Mouse (Mus musculus): ENCODE results near the gene Frmd4b. TPM values are rescaled to one million over a fixed set of nuclear protein-coding genes. Genes with fewer than 3 reads are reported as not detected.

Frmd4b gene
- polyA plus RNA-seq, 1 experiment from 2014 or later: 24.8 TPM

GRCm38 (mm10) chr6:97295416-97295815 lies 321.9 kb downstream of the Frmd4b start:
- H3K4me1 ChIP-seq: peaks cover 9% of the 10 kb centered on the region
- peaks cover 87% of the 10 kb centered on the region for H3K36me3 ChIP-seq
- H3K9me3 ChIP-seq (replicated peaks): no peaks in the 10 kb centered on the region
- no peak for DNase-seq (ENCODE audit: low spot score)
- 93% methylated on average over 9 of the region's 9 CpGs for WGBS
- no peaks in the 10 kb centered on the region for H3K27me3 ChIP-seq (ENCODE audit: low read depth, poor library complexity, severe bottlenecking)
- H3K27ac ChIP-seq (replicated peaks): no peak overlapping the region
- H3K4me3 ChIP-seq: no peak overlapping the region

GRCm38 (mm10) chr6:97293667-97294569 lies 323.4 kb downstream of the Frmd4b start:
- Histone ChIP-seq H3K27me3 (ENCODE audit: low read depth, poor library complexity, severe bottlenecking) (no peaks in the 10 kb centered on the region), H3K4me1 (peaks cover 9% of the 10 kb centered on the region), H3K4me3 (no peak overlapping the region), H3K36me3 (peaks cover 73% of the 10 kb centered on the region), H3K27ac (replicated peaks) (no peak overlapping the region), H3K9me3 (replicated peaks) (no peaks in the 10 kb centered on the region)
- 90% methylated on average over 12 of the region's 12 CpGs for WGBS
- DNase-seq (ENCODE audit: low spot score): no peak

DNA sequence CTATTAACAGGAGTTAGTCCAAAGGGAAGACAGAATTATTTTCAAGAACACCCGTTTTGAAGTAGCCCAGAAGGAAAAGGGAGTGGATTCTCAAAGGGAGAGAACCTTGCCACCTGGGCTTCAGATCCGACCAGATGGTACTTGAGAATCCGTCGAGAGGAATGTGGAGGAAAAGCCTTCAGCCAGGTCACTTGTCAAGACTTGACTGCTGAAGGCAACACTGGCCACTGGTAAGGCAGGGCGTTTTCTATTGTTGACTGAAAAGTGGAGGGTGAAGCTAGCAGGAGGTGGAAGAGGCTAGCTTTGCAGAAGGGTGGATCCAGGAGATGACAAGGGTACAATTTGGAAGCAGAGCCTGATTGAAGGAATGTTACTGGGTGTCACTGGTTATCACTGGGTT lies 324.4 kb downstream of the Frmd4b start:
- Histone ChIP-seq H3K27ac (replicated peaks) (no peak overlapping the region), H3K36me3 (peaks cover 74% of the 10 kb centered on the region), H3K4me3 (no peak overlapping the region), H3K4me1 (peaks cover 9% of the 10 kb centered on the region), H3K9me3 (replicated peaks) (no peaks in the 10 kb centered on the region), H3K27me3 (ENCODE audit: low read depth, poor library complexity, severe bottlenecking) (no peaks in the 10 kb centered on the region)
- no peak for DNase-seq (ENCODE audit: low spot score)
- 87% methylated on average over 5 of the region's 5 CpGs for WGBS

- no peak for DNase-seq (ENCODE audit: low spot score)
- Histone ChIP-seq H3K27me3 (ENCODE audit: low read depth, poor library complexity, severe bottlenecking) (no peaks in the 10 kb centered on the region), H3K4me3 (no peak overlapping the region), H3K27ac (replicated peaks) (no peak overlapping the region), H3K36me3 (peaks cover 74% of the 10 kb centered on the region), H3K9me3 (replicated peaks) (no peaks in the 10 kb centered on the region), H3K4me1 (peaks cover 9% of the 10 kb centered on the region)
- 93% methylated on average over 3 of the region's 3 CpGs for WGBS
Measured at GRCm38 (mm10) chr6:97292096-97292495, 325.2 kb downstream of the Frmd4b start.

- 84% methylated on average over 21 of the region's 21 CpGs for WGBS
- Histone ChIP-seq H3K27me3 (ENCODE audit: low read depth, poor library complexity, severe bottlenecking) (no peaks in the 10 kb centered on the region), H3K4me1 (peaks cover 9% of the 10 kb centered on the region), H3K27ac (replicated peaks) (no peak overlapping the region), H3K36me3 (peaks cover 69% of the 10 kb centered on the region), H3K9me3 (replicated peaks) (no peaks in the 10 kb centered on the region), H3K4me3 (no peak overlapping the region)
- DNase-seq (ENCODE audit: low spot score): no peak
Measured at GRCm38 (mm10) chr6:97291159-97291908, 326.0 kb downstream of the Frmd4b start.

- no peaks in the 10 kb centered on the region for H3K27me3 ChIP-seq (ENCODE audit: low read depth, poor library complexity, severe bottlenecking)
- no peaks in the 10 kb centered on the region for H3K9me3 ChIP-seq (replicated peaks)
- peaks cover 9% of the 10 kb centered on the region for H3K4me1 ChIP-seq
- peaks cover 66% of the 10 kb centered on the region for H3K36me3 ChIP-seq
- WGBS: 79% methylated on average over 3 of the region's 3 CpGs
- no peak overlapping the region for H3K4me3 ChIP-seq
- no peak for DNase-seq (ENCODE audit: low spot score)
- no peak overlapping the region for H3K27ac ChIP-seq (replicated peaks)
Measured at GRCm38 (mm10) chr6:97290687-97291086, 326.7 kb downstream of the Frmd4b start.

DNA sequence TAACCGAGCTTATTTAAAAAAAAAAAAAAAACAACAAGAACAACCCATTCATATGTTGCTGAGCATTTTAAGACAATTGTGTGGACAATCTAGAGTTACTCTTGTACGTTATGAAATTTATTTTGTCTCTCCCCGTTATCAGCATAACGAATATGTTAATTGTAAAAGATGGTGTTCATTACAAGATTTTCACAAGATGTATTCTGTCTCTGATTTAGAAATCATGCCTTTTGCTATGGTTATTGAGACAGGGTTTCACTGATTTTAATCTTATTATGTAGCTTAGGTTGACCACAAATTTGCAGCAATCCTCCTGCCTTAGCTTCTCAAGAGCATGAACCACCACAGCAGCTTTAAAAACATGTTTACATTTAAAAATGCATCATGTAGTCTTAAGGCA lies 327.5 kb downstream of the Frmd4b start:
- peaks cover 9% of the 10 kb centered on the region for H3K4me1 ChIP-seq
- DNase-seq (ENCODE audit: low spot score): no peak
- no peak overlapping the region for H3K27ac ChIP-seq (replicated peaks)
- peaks cover 57% of the 10 kb centered on the region for H3K36me3 ChIP-seq
- H3K4me3 ChIP-seq: no peak overlapping the region
- H3K27me3 ChIP-seq (ENCODE audit: low read depth, poor library complexity, severe bottlenecking): no peaks in the 10 kb centered on the region
- 93% methylated on average over 4 of the region's 4 CpGs for WGBS
- no peaks in the 10 kb centered on the region for H3K9me3 ChIP-seq (replicated peaks)

- no peaks in the 10 kb centered on the region for H3K9me3 ChIP-seq (replicated peaks)
- 74% methylated on average over 10 of the region's 10 CpGs for WGBS
- no peak for DNase-seq (ENCODE audit: low spot score)
- peaks cover 9% of the 10 kb centered on the region for H3K4me1 ChIP-seq
- H3K4me3 ChIP-seq: no peak overlapping the region
- no peak overlapping the region for H3K27ac ChIP-seq (replicated peaks)
- no peaks in the 10 kb centered on the region for H3K27me3 ChIP-seq (ENCODE audit: low read depth, poor library complexity, severe bottlenecking)
- peaks cover 53% of the 10 kb centered on the region for H3K36me3 ChIP-seq
Measured at GRCm38 (mm10) chr6:97289316-97289820, 328.0 kb downstream of the Frmd4b start.

GRCm38 (mm10) chr6:97288047-97288855 lies 329.1 kb downstream of the Frmd4b start:
- H3K27me3 ChIP-seq (ENCODE audit: low read depth, poor library complexity, severe bottlenecking): no peaks in the 10 kb centered on the region
- H3K36me3 ChIP-seq: peaks cover 41% of the 10 kb centered on the region
- H3K4me3 ChIP-seq: no peak overlapping the region
- 84% methylated on average over 19 of the region's 19 CpGs for WGBS
- peaks cover 9% of the 10 kb centered on the region for H3K4me1 ChIP-seq
- no peak for DNase-seq (ENCODE audit: low spot score)
- no peak overlapping the region for H3K27ac ChIP-seq (replicated peaks)
- no peaks in the 10 kb centered on the region for H3K9me3 ChIP-seq (replicated peaks)

GRCm38 (mm10) chr6:97286332-97286731 lies 331.0 kb downstream of the Frmd4b start:
- H3K27ac ChIP-seq (replicated peaks): no peak overlapping the region
- 90% methylated on average over 5 of the region's 5 CpGs for WGBS
- no peaks in the 10 kb centered on the region for H3K27me3 ChIP-seq (ENCODE audit: low read depth, poor library complexity, severe bottlenecking)
- peaks cover 22% of the 10 kb centered on the region for H3K36me3 ChIP-seq
- no peaks in the 10 kb centered on the region for H3K9me3 ChIP-seq (replicated peaks)
- no peak for DNase-seq (ENCODE audit: low spot score)
- peaks cover 7% of the 10 kb centered on the region for H3K4me1 ChIP-seq
- H3K4me3 ChIP-seq: no peak overlapping the region

DNA sequence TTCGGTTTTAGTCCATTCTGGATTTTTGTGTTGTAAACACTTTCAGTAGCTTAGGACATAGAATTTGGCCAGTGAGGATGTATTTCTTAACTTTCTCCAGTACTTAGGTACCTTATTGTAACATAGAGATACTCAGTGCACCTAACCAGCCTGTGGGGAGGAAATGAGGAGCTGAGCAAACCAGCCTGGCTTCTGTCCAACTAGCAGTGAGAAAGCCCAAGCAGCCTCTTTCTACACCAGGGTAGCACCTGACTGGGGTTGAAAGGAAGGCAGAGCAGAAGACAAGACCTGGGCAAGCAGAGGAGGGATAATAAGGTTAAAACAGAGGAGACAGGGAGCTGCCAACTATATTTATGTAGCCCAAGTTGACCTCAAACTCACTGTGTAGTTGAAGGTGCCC lies 333.7 kb downstream of the Frmd4b start:
- no peaks in the 10 kb centered on the region for H3K9me3 ChIP-seq (replicated peaks)
- peaks cover 15% of the 10 kb centered on the region for H3K27me3 ChIP-seq (ENCODE audit: low read depth, poor library complexity, severe bottlenecking)
- DNase-seq (ENCODE audit: low spot score): no peak
- no peak overlapping the region for H3K4me3 ChIP-seq
- WGBS: 96% methylated on average over 1 of the region's 1 CpGs
- H3K27ac ChIP-seq (replicated peaks): no peak overlapping the region
- H3K4me1 ChIP-seq: peaks cover 7% of the 10 kb centered on the region
- H3K36me3 ChIP-seq: peaks cover 18% of the 10 kb centered on the region

- no peak for DNase-seq (ENCODE audit: low spot score)
- 35% methylated on average over 6 of the region's 6 CpGs for WGBS
Measured at GRCm38 (mm10) chr6:97278878-97279277, 338.5 kb downstream of the Frmd4b start.

More at GRCm38 (mm10) chr6:97278878-97279277, 338.5 kb downstream of the Frmd4b start:
- no peaks in the 10 kb centered on the region for H3K36me3 ChIP-seq
- H3K9me3 ChIP-seq (replicated peaks): no peaks in the 10 kb centered on the region
- H3K4me3 ChIP-seq: no peak overlapping the region
- H3K27me3 ChIP-seq (ENCODE audit: low read depth, poor library complexity, severe bottlenecking): peaks cover 45% of the 10 kb centered on the region
- peaks cover 29% of the 10 kb centered on the region for H3K4me1 ChIP-seq
- no peak overlapping the region for H3K27ac ChIP-seq (replicated peaks)
